Mouse (Mus musculus): ENCODE measurements at regions not wholly inside any gene's neighbourhood (a gene's known extent, or its start where the extent isn't known, plus 50 kb on each side); places are given as distances from the start of the nearest gene placed in this dataset.

DNA sequence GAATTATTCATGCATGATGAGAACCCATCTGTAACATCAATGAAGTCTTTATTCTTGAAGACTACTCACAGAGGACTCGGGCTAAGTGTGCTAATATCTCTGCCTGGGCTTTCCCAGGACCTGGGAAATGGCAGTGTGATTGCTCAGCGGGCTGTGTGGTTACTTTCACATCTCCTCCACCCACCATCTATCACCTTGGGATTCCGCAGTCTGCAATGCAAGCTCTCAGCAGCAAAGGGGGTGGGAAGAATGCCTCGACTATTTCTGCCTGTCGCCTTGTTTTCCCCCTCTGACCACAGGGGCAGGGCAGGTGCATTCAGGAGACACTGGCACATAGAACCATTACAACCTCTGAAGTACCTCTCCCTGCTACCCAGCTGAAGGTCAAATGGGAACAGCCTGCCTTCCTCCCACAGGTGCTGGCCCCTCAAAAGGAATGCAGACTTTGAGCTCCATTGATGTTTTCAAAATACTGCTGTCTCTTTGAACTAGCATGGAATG, 319.9 kb downstream of the Sox4 start:
- no peak for DNase-seq

DNA sequence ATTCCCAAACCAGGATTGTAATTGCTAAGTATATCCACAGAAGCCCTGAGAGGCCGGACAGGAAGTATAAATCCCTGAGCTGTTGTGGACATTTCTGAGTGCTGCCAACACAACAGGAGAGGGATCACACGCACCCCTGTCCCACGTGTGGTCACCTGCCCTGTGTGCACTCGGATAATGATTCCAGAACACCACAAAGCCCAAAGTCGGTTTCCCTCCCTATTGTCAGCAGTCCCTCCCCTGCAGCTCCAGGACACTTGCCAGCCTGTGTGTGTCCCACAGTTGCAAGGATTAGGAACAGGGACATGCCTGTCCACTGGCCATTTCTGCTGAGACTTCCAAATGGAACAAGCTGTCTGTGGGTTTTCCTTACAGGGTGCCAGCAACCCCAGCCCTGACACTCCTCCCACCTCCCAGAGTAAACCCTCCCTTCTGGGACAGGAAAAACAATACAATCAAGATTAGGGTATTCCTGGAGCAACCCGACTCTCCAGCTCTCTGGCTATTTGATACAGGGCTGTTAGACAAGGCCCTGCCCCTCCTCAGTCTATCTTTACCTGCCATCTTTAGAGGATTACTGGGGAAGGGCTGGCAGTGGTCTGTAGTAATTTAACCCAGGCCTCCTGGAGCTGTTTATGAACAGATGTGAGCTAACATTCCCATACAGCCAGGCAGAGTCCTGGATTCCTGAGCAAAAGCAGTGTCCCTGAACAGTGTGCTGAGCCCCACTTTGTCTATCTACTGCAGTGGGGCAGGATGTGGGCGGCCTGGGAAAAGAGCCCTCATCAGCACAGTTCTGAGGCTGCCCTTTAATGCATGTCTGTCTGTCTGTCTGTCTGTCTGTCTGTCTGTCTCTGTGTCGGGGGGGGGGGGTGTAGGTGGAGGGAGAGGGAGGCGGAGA, 323.8 kb downstream of the Sox4 start:
- peak; percentile 58 for DNase-seq

GRCm38 (mm10) chr13:28628751-28629150, 324.8 kb downstream of the Sox4 start:
- DNase-seq, result no peak

- no peak for DNase-seq
Measured at GRCm38 (mm10) chr13:28618961-28619360, 334.6 kb downstream of the Sox4 start.

DNA sequence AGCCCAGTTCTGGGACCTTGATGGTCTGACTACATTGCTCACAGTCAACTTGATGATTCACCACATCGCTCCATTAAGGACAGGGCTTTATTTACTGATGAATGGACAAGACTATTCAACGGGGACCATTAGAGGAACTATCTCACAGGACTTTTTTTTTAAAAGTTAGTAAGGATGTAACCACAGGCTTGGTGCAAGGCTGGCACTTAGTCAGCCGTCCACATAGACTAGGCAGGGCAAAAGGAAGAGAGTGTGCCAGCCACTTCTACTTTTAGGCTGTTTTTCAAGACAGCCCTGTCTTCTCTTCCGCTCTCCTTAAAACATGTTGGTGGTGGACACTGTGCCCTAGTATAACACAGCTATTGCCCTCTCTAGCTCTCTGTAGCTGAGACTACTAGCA, 336.0 kb downstream of the Sox4 start:
- no peak for DNase-seq

DNA sequence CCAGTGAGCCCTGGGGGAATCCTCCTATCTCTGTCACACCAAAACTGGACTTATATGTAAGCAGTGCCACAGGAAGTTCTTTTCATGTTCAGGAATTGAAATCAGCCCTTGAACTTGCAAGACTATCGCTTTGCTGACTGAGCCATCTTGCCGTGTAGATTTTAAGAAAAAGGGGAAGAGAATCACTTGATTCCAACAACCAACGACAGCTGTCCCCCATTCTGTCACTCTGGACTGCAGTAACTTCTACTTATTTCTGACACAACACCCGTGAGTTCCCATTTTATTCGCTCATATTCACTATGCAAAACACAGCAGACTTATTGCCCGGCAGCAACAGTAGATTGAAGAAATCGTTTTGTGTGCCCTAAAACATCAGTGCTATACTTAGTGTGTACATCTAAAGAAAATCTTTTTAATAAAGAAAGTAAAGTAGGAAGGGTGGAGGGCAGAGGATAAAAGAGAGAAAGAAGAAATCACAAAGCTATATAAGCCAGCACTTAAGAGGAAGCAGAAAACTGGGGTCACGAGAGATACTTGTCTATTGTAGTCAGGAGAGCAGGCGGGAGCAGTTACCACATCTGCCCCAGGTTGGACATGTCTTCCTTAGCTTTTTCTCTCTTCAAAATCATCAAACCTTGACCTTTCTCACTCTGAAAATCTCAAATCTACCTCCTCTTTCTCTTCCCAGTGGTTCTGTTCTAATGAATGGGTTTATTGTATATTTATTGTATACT, 336.7 kb downstream of the Sox4 start:
- no peak for DNase-seq

- DNase-seq, result peak; percentile 31
Measured at GRCm38 (mm10) chr13:28607551-28608114, 345.9 kb downstream of the Sox4 start.

DNA sequence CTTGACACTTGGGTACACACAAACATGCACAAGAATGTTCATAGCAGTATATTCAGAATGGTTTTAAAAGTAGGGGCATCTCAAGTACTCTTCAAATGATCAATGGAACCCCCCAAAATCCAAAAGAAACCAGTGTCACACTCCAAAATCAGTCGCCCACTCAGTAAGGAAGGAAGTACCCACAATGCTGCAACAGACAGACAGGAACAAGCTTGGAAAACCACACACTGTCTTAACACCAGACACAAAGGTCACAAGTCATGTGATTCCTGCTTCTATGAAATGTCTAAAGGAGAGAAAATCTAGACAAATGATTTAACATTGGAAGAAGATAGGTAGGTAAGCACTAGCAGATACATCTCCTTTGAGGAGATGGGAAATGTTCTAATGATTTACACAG, 346.9 kb downstream of the Sox4 start:
- DNase-seq, result no peak

DNA sequence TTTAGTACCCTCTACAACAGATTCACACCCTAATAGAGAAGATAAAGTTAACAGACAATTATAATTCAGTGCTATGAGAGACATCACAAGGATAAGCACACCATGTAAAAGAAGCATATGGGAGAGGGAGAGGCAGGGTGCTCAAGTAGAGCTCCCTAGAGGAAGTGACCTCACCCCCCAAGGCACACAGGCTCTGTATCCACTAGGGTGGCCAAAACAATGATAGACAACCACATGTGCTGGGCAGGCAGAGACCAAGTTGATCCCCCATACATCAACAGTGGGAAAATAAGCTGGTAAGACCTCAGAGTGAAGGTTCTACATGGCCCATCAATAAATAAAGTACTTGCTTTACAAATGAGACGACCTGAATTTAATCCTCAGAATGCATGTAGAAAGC, 347.7 kb downstream of the Sox4 start:
- no peak for DNase-seq

GRCm38 (mm10) chr13:28604016-28604415, 346.7 kb downstream of the Gm11361 start:
- peak; percentile 44 for DNase-seq

GRCm38 (mm10) chr13:28600792-28601191, 343.5 kb downstream of the Gm11361 start:
- DNase-seq, result peak; percentile 40

- DNase-seq, result no peak
Measured at GRCm38 (mm10) chr13:28596367-28596766, 339.0 kb downstream of the Gm11361 start.

DNA sequence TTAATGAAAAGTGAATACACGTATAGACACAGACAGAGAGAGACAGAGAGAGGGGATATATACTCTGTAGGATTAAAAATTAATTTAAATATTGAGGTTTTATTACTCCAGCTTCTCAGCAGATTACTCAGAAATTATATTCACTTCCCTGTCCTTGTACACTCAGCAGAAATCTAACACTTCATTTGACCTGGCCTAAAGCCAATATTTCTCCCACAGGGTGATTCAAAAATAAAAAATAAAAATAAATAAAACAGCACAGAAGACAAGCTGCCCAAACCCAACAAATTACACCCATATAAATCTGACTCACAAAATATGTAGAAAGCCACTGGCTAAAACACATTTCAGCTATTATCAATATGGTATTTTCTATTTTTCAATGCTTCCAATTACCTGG, 334.8 kb downstream of the Gm11361 start:
- DNase-seq, result no peak

DNA sequence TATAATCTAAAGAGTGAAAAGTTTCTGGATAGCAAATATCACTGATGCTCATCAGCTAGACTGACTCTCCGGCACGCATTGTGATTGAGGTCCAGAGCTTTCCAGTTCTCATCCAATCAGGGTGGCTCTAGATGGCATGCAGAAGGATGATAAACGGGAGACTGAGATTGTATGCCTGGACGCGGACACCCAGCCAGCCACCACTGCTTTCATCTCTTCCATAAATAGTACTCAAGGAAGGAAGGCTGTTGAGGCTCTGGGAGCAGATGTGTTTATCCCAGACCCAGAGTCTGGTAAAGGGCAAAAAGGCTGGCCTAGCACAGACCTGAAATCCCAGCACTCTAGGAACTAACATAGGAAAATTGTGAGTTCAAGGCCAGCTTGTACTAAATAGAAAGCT, 330.6 kb downstream of the Gm11361 start:
- no peak for DNase-seq

- DNase-seq, result no peak
Measured at GRCm38 (mm10) chr13:28586693-28587092, 329.4 kb downstream of the Gm11361 start.

DNA sequence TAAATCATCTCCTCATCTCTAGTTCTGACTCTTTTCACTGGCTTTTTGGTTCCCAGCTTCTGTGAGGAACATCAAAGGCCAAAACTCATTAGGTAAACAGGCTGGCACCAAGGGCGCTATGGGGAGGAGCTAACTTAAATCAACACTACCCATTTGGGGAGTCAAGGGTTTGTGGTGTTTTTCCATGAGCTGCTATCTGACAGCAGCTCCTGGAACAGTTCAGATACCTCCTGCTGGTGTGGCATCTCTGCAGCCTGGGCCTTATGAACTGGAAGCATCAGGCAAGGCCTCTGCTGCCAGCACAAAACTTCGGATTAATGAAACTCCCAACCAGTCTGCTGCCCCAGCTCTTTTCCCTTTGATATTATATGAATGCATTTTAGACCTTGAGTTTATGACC, 328.8 kb downstream of the Gm11361 start:
- no peak for DNase-seq

DNA sequence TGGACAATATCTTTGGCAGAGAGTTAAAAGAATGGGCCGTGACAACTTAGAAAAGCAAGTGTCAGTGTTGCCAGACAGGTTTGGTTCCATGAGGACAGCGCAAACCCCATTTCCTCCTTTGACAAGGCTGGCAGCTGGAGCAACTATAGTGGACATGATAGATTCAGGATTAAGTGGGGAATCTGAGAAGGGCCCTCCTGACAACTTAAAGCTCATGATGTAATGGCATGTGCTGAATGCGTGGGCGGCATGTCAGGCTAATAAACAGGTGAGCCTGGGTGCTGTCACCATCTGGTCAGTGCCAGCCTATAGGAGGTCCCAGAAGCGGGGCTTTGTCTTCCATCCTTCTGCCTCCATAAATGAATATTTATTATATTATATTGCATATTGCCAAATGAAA, 326.3 kb downstream of the Gm11361 start:
- no peak for DNase-seq

DNA sequence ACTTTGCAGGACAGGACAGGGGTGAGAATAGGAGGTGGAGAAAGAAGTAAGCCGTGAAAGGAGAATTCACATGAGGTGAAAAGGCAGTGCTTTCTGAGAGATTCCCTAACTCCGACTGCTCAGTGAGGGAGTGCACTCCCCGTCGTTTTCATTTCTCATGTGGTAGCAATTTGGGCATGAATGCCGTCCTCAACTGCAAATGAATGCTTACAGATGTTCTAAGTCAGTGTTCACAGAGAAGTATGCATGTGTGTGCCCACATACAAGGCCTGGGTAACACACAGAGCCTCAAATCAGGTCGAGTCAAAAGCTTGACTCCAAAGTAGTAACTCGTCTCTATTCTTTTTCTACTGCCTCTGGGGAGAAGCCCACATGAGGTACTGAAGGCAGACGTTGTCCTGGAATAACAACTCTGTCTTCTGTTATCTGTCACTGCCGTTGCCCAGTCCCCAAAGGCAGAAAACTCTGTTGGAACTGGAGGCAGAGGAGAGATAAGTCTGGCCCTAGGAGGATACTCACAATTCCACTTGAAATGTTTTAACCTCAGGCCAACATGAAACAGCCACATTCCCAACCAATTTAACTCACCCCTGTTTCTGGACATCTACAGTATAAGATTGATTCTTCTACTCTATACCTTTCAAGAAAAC, 318.0 kb downstream of the Gm11361 start:
- DNase-seq, result no peak

DNA sequence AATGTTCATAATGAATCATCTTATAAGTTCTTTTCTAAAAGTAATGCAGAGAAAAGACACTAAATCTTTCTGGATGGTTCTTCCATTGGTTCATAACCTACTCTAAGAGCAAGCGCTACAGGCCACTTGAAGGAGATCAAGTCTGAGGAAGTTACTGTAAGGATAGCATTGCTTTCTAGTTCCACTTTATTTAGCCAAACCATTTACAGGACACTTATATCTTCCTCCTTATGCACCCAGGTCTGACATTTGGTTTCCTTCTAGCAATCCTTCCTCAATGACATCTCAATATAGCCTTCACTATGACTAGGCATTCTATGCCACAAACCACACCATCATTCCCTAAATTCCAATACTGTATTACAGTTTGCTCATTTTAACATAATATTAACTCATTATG, 316.0 kb downstream of the Gm11361 start:
- no peak for DNase-seq

DNA sequence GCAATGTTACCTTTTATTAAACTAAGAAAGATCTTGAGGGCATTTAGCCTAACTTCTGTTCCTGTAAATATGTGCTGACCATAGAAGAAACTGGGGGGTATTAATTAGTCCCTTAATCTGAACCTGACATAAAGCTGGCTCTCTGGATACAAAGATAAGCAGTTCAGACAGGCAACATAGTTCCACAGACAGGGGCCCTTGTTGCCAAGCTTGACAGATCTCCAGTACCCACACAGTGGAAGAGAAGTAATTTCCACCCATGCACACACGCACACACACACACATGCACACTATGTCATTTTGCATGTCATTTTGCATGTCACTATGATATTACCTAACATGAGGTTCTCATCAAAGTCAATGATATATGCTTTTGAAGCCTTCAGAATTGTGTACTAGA, 315.1 kb downstream of the Gm11361 start:
- no peak for DNase-seq

- no peak for DNase-seq
Measured at GRCm38 (mm10) chr13:28571716-28572115, 314.4 kb downstream of the Gm11361 start.

GRCm38 (mm10) chr13:28563585-28563984, 306.3 kb downstream of the Gm11361 start:
- no peak for DNase-seq

GRCm38 (mm10) chr13:28560081-28560480, 302.8 kb downstream of the Gm11361 start:
- DNase-seq, result no peak
